Mouse (Mus musculus): ENCODE measurements around the gene Ufsp1. TPM values are rescaled to one million over a fixed set of nuclear protein-coding genes. Genes with fewer than 3 reads are reported as not detected.

The Ufsp1 gene
- polyA plus RNA-seq, 1 experiment from 2014 or later, result 9.6 TPM

DNA sequence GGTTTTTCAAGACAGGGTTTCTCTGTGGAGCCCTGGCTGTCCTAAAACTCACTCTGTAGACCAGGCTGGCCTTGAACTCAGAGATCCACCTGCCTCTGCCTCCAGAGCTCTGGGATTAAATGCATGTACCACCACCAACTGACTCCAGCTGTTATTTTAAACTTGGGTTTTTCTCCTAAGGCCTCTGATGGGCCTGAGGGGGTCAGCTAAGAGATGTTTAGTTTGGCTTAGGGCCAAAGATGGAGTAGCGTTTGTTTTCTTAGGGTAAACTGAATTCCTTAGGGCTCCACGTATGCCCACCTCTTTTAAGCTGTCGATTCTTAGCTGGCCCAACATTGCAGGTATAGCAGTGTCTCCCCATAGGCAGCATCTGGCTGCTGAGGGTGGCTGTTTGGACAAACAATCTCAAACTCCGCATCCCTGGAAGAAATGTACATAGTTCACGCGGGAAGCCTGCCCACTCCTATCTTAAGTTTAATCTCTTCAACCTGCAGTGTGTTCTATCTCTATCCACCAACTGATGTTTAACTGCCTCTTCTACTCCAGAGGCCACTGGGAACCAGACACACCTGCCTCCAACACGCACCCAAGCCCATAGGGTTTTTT, 48.1 kb downstream of the Ufsp1 start:
- no peaks in the 10 kb centered on the region for H3K27me3 ChIP-seq (ENCODE audit: low read depth, poor library complexity, severe bottlenecking)
- no peaks in the 10 kb centered on the region for H3K36me3 ChIP-seq
- H3K4me3 ChIP-seq, result no peak overlapping the region
- no peak overlapping the region for H3K27ac ChIP-seq (replicated peaks)
- WGBS, result 84% methylated on average over 7 of the region's 7 CpGs
- peaks cover 47% of the 10 kb centered on the region for H3K4me1 ChIP-seq
- H3K9me3 ChIP-seq (replicated peaks), result no peaks in the 10 kb centered on the region
- DNase-seq (ENCODE audit: low spot score), result no peak

DNA sequence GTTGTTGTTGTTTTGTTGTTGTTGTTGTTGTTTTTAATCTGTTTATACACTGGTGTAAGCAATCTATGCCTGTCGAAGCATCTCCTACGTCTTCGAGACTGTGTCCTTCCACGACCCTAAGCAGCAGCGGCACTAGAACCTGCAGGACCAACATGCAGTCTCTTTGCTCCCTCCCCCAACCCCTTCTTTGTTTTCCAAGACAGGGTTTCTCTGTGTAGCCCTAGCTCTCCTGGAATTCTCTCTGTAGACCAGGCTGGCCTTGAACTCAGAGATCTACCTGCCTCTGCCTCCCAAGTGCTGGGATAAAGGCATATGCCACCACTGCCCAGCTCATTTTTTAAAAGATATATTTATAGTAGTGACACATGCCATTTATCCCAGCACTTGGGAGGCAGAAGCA, 49.0 kb downstream of the Ufsp1 start:
- peaks cover 48% of the 10 kb centered on the region for H3K4me1 ChIP-seq
- DNase-seq (ENCODE audit: low spot score), result no peak
- no peaks in the 10 kb centered on the region for H3K9me3 ChIP-seq (replicated peaks)
- no peak overlapping the region for H3K4me3 ChIP-seq
- 91% methylated on average over 5 of the region's 5 CpGs for WGBS
- H3K27me3 ChIP-seq (ENCODE audit: low read depth, poor library complexity, severe bottlenecking), result no peaks in the 10 kb centered on the region
- no peak overlapping the region for H3K27ac ChIP-seq (replicated peaks)
- H3K36me3 ChIP-seq, result no peaks in the 10 kb centered on the region

DNA sequence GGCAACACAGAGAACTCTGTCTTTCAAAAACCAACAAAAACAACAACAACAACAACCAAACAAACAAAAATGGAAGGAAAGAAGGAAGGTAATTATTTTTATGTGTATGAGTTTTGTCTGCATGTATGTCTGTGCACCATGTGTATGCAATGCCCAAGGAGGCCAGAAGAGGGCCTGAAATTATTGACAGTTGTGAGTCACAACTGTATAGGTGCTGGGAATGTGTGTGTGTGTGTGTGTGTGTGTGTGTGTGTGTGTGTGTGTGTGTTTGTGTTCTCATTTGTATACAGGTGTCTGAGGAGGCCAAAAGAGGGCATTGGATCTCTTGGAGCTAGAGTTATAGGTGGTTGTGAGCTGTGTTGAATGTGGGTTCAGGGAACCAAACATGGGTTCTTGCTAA, 49.4 kb downstream of the Ufsp1 start:
- H3K36me3 ChIP-seq, result no peaks in the 10 kb centered on the region
- no peaks in the 10 kb centered on the region for H3K27me3 ChIP-seq (ENCODE audit: low read depth, poor library complexity, severe bottlenecking)
- no peak for DNase-seq (ENCODE audit: low spot score)
- H3K4me1 ChIP-seq, result peaks cover 48% of the 10 kb centered on the region
- H3K4me3 ChIP-seq, result no peak overlapping the region
- no peaks in the 10 kb centered on the region for H3K9me3 ChIP-seq (replicated peaks)
- no peak overlapping the region for H3K27ac ChIP-seq (replicated peaks)

Small RNA genes lying within 50 kb of the gene (microRNA-seq; reads per million reads assigned to microRNA genes)
- gene Mir7036 (1.8 reads per million), gene Mir8116 (0.90 reads per million)

Other genes starting within 250 kb of the Ufsp1 start
- 209 and 228 TPM in 2 replicates for gene Ap1s1, start 248.5 kb upstream of the Ufsp1 start, polyA plus RNA-seq (2016; fragmentation: Nextera tagmentation; extraction: Ambion mirVana)
- 0.07 and 0.11 TPM in 2 replicates for gene Serpine1, start 222.4 kb upstream of the Ufsp1 start, polyA plus RNA-seq (2016; fragmentation: Nextera tagmentation; extraction: Ambion mirVana)
- 3.9 and 5.4 TPM in 2 replicates for gene Trim56, start 178.4 kb upstream of the Ufsp1 start, polyA plus RNA-seq (2016; fragmentation: Nextera tagmentation; extraction: Ambion mirVana)
- gene Muc3, start 145.3 kb upstream of the Ufsp1 start, polyA plus RNA-seq (2016; fragmentation: Nextera tagmentation; extraction: Ambion mirVana), result not detected in 2 replicates
- gene Muc3a, start 82.2 kb upstream of the Ufsp1 start, polyA plus RNA-seq (2016; fragmentation: Nextera tagmentation; extraction: Ambion mirVana), result 0.14 TPM in 1 of 2 replicates, not detected in the other
- gene Ache, start 7.1 kb upstream of the Ufsp1 start, polyA plus RNA-seq (2016; fragmentation: Nextera tagmentation; extraction: Ambion mirVana), result 3.4 and 4.8 TPM in 2 replicates
- gene Srrt, start 13.0 kb downstream of the Ufsp1 start, polyA plus RNA-seq (2016; fragmentation: Nextera tagmentation; extraction: Ambion mirVana), result 190 and 192 TPM in 2 replicates
- 61.0 and 61.1 TPM in 2 replicates for gene Trip6, start 19.8 kb downstream of the Ufsp1 start, polyA plus RNA-seq (2016; fragmentation: Nextera tagmentation; extraction: Ambion mirVana)
- 12.0 and 14.3 TPM in 2 replicates for gene Slc12a9, start 39.0 kb downstream of the Ufsp1 start, polyA plus RNA-seq (2016; fragmentation: Nextera tagmentation; extraction: Ambion mirVana)
- gene Ephb4, start 55.5 kb downstream of the Ufsp1 start, polyA plus RNA-seq (2016; fragmentation: Nextera tagmentation; extraction: Ambion mirVana), result 28.9 and 30.0 TPM in 2 replicates
- 0.07 and 0.09 TPM in 2 replicates for gene Zan, start 182.4 kb downstream of the Ufsp1 start, polyA plus RNA-seq (2016; fragmentation: Nextera tagmentation; extraction: Ambion mirVana)
- 54.1 and 55.3 TPM in 2 replicates for gene Pop7, start 207.9 kb downstream of the Ufsp1 start, polyA plus RNA-seq (2016; fragmentation: Nextera tagmentation; extraction: Ambion mirVana)
- 15.1 and 16.4 TPM in 2 replicates for gene Gigyf1, start 223.9 kb downstream of the Ufsp1 start, polyA plus RNA-seq (2016; fragmentation: Nextera tagmentation; extraction: Ambion mirVana)
- gene Epo, start 238.6 kb downstream of the Ufsp1 start, polyA plus RNA-seq (2016; fragmentation: Nextera tagmentation; extraction: Ambion mirVana), result 2.6 and 5.5 TPM in 2 replicates
- 400 and 414 TPM in 2 replicates for gene Gnb2, start 238.9 kb downstream of the Ufsp1 start, polyA plus RNA-seq (2016; fragmentation: Nextera tagmentation; extraction: Ambion mirVana)

All from midbrain, embryonic 10.5 days (tissue).